Mouse (Mus musculus) testis, adult 2 months (tissue): ENCODE results near the gene Zfp414.

Experiments
- CTCF ChIP-seq: fragments of 200-500 bp; IDR thresholded peaks from 2 replicates; pipeline ENCODE4 v1.5.1; 2012; ENCODE audit warnings: low read depth, mild to moderate bottlenecking, inconsistent platforms, low read length, moderate library complexity; ENCODE audit not compliant: control insufficient read depth, insufficient read depth, insufficient replicate concordance
- POLR2A ChIP-seq: fragments of 200-500 bp; IDR thresholded peaks from 2 replicates; pipeline ENCODE4 v1.6.1; 2012; ENCODE audit warnings: low read depth, mild to moderate bottlenecking, inconsistent platforms, low read length, moderate library complexity; ENCODE audit not compliant: control insufficient read depth

DNA sequence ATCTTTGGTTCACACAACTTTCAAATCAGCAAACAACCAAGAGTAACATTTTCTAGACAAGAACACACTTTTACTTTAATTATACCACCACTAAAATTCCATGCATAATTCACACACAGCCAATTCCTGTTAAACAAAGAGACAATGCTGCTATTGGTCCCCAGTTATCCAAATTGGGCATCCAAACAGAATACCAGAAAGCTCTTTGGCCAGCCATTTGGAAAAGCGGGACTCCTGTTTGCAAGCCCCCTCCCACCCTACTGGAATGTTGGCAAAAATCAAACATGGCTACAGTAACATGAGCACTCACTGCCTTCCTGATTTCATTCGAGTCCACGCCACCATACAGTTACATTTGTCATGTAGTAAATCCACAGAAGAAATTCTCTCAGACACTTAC is 40.8 kb downstream of the Zfp414 start:
- TF ChIP-seq CTCF (no peak), POLR2A (no peak)
